Mouse (Mus musculus) CH12.LX (cell line): ENCODE measurements around the gene Dido1. TPM values are rescaled to one million over a fixed set of nuclear protein-coding genes. Genes with fewer than 3 reads are reported as not detected.
A peak's percentile ranks its signal among the peaks of the same experiment; 100 is the strongest.

ENCODE experiments used
- DNase-seq: peaks from one replicate; pipeline ENCODE4 v3.0.0-alpha.2; 2013; ENCODE audit errors: extremely low read depth
- H3K27ac ChIP-seq: 2 replicates; pipeline ENCODE4 v1.5.1; 2012; ENCODE audit warnings: low read depth, mild to moderate bottlenecking, control low read depth, moderate library complexity; ENCODE audit not compliant: insufficient read depth
- H3K27me3 ChIP-seq: replicated peaks from 2 replicates; pipeline ENCODE3; 2012; ENCODE audit warnings: inconsistent platforms
- H3K36me3 ChIP-seq, 2 experiments: replicated peaks in 1 of 2; 2 replicates each; pipeline versions ENCODE3 to v1.6.1; 2012; ENCODE audit warnings: inconsistent platforms in 1 of 2, low read length in 1 of 2, mild to moderate bottlenecking in 1 of 2, mixed read lengths in 1 of 2, moderate library complexity in 1 of 2; ENCODE audit not compliant: control insufficient read depth in 1 of 2, insufficient read depth in 1 of 2
- H3K4me1 ChIP-seq, 2 experiments: 2 replicates each; pipeline ENCODE4 v1.6.1; 2012; ENCODE audit warnings: inconsistent platforms in 1 of 2, moderate library complexity in 1 of 2; ENCODE audit not compliant: insufficient read depth in 2 of 2, control insufficient read depth in 1 of 2
- H3K4me2 ChIP-seq: 2 replicates; pipeline ENCODE4 v1.6.1; 2012; ENCODE audit warnings: low read depth, mild to moderate bottlenecking, control low read depth; ENCODE audit not compliant: poor library complexity, insufficient read depth, severe bottlenecking
- H3K4me3 ChIP-seq, 3 experiments: fragments of 150-350 bp in 1 of 3; sonication (generic) in 1 of 3; replicated peaks in 1 of 3; 2 replicates each; pipeline versions ENCODE3 to v1.5.1; 2011 to 2012; ENCODE audit warnings: low read depth in 2 of 3, low read length in 2 of 3, mild to moderate bottlenecking in 2 of 3, moderate library complexity in 2 of 3, control low read depth in 1 of 3, improper control_type of control experiment in 1 of 3, inconsistent platforms in 1 of 3, mixed read lengths in 1 of 3; ENCODE audit not compliant: poor library complexity in 1 of 3
- H3K79me2 ChIP-seq: replicated peaks from 2 replicates; pipeline ENCODE4 v1.6.1; 2012; ENCODE audit warnings: mild to moderate bottlenecking, moderate library complexity; ENCODE audit not compliant: control insufficient read depth, poor library complexity, insufficient read depth, severe bottlenecking; ENCODE audit errors: extremely low read depth
- H3K9ac ChIP-seq: 2 replicates; pipeline ENCODE4 v1.6.1; 2012; ENCODE audit warnings: low read depth, mild to moderate bottlenecking, control low read depth, moderate library complexity; ENCODE audit not compliant: insufficient read depth
- H3K9me3 ChIP-seq: replicated peaks from 2 replicates; pipeline ENCODE3; 2012; ENCODE audit warnings: low read length, inconsistent platforms, mixed read lengths
- BHLHE40 ChIP-seq: IDR thresholded peaks from 2 replicates; pipeline ENCODE4 v1.6.1; 2011; ENCODE audit warnings: mild to moderate bottlenecking, low read depth, low read length, improper control_type of control experiment
- CTCF ChIP-seq, 2 experiments: IDR thresholded peaks in 1 of 2; conservative IDR thresholded peaks in 1 of 2; 2 replicates each; pipeline ENCODE4 v1.5.1; 2011 to 2012; ENCODE audit warnings: low read depth in 2 of 2, low read length in 2 of 2, improper control_type of control experiment in 1 of 2, inconsistent platforms in 1 of 2, mild to moderate bottlenecking in 1 of 2, moderate library complexity in 1 of 2
- EP300 ChIP-seq: IDR thresholded peaks from 2 replicates; pipeline ENCODE4 v1.6.1; 2011; ENCODE audit warnings: low read length, improper control_type of control experiment
- ETS1 ChIP-seq: conservative IDR thresholded peaks from 2 replicates; pipeline ENCODE4 v1.6.1; 2012; ENCODE audit warnings: low read depth, mild to moderate bottlenecking, inconsistent platforms, low read length, improper control_type of control experiment, moderate library complexity
- JUN ChIP-seq: IDR thresholded peaks from 2 replicates; pipeline ENCODE4 v1.6.1; 2011; ENCODE audit warnings: low read depth, mild to moderate bottlenecking, low read length, improper control_type of control experiment, moderate library complexity; ENCODE audit not compliant: insufficient read depth
- JUND ChIP-seq: conservative IDR thresholded peaks from 2 replicates; pipeline ENCODE4 v1.6.1; 2011; ENCODE audit warnings: low read depth, low read length, improper control_type of control experiment
- MAFK ChIP-seq: IDR thresholded peaks from 2 replicates; pipeline ENCODE4 v1.6.1; 2011; ENCODE audit warnings: low read length, improper control_type of control experiment; ENCODE audit not compliant: insufficient replicate concordance
- MXI1 ChIP-seq: IDR thresholded peaks from 2 replicates; pipeline ENCODE4 v1.6.1; 2011; ENCODE audit warnings: mild to moderate bottlenecking, low read depth, low read length, improper control_type of control experiment
- RAD21 ChIP-seq: IDR thresholded peaks from 2 replicates; pipeline ENCODE4 v1.6.1; 2011; ENCODE audit warnings: low read depth, mild to moderate bottlenecking, low read length, improper control_type of control experiment, moderate library complexity
- RCOR1 ChIP-seq: conservative IDR thresholded peaks from 2 replicates; pipeline ENCODE4 v1.6.1; 2012; ENCODE audit warnings: low read depth, mild to moderate bottlenecking, inconsistent platforms, low read length, improper control_type of control experiment
- SMC3 ChIP-seq: IDR thresholded peaks from 2 replicates; pipeline ENCODE4 v1.6.1; 2011; ENCODE audit warnings: low read depth, low read length, improper control_type of control experiment
- TBP ChIP-seq: conservative IDR thresholded peaks from 2 replicates; pipeline ENCODE4 v1.6.1; 2011; ENCODE audit warnings: low read depth, low read length, improper control_type of control experiment
- UBTF ChIP-seq: IDR thresholded peaks from 2 replicates; pipeline ENCODE4 v1.6.1; 2012; ENCODE audit warnings: low read depth, mild to moderate bottlenecking, inconsistent platforms, low read length, improper control_type of control experiment, moderate library complexity
- USF1 ChIP-seq: IDR thresholded peaks from 2 replicates; pipeline ENCODE4 v1.6.1; 2014; ENCODE audit warnings: low read depth, mild to moderate bottlenecking, inconsistent platforms, low read length, improper control_type of control experiment
- USF2 ChIP-seq: conservative IDR thresholded peaks from 2 replicates; pipeline ENCODE4 v1.6.1; 2011; ENCODE audit warnings: low read depth, low read length, improper control_type of control experiment
- ZC3H11A ChIP-seq: IDR thresholded peaks from 2 replicates; pipeline ENCODE4 v1.6.1; 2012; ENCODE audit warnings: low read depth, mild to moderate bottlenecking, inconsistent platforms, low read length, improper control_type of control experiment
- dilution Hi-C: fragments of 300-500 bp; cut with MboI; formaldehyde crosslinking; loops from 2 replicates; pipeline ENCODE4 v1.14.3; 2020; ENCODE audit warnings: low sequenced_read_pairs; ENCODE audit not compliant: extremely low pct_unique_long_range_greater_than_20kb, extremely low pct_ligation_motif_present
- in situ Hi-C: fragments of 300-500 bp; cut with MboI; formaldehyde crosslinking; loops from 3 replicates; pipeline ENCODE4 v1.14.3; 2019; ENCODE audit warnings: low sequenced_read_pairs, low pct_ligation_motif_present, low pct_unique_long_range_greater_than_20kb, mixed read lengths
- polyA plus RNA-seq: library from polyadenylated mRNA; unstranded; fragments of >175 nt; gene quantifications from 2 replicates; pipeline ENCODE4 v1.2.1, GENCODE M21; 2012; ENCODE audit warnings: low read depth; ENCODE audit not compliant: insufficient read length
- total RNA-seq, 2 experiments: library from RNA; depleted of rRNA; stranded (reverse); fragments of 300-350 nt in 1 of 2; fragments of >200 nt in 1 of 2; gene quantifications; 2 replicates each; pipeline ENCODE4 v1.2.3; 2012 to 2014

Gene Dido1
- total and polyA plus RNA-seq, 3 experiments, result 16.4 to 25.0 (median 24.9) TPM

GRCm38 (mm10) chr2:180709023-180709922 lies 526 bp downstream of the Dido1 start:
- TF ChIP-seq MXI1 (no peak; the same call in 1 of the 2 replicates), UBTF (no peak), USF2 (no peak), BHLHE40 (no peak), CTCF (conservative IDR thresholded peaks at IDR 0.05 in 1 of 2, IDR thresholded peaks at IDR 0.05 in 1 of 2; ENCODE audit: low read depth in 2 of 2, low read length in 2 of 2) (no peak), ZC3H11A (no peak), USF1 (no peak), ETS1 (no peak), JUND (no peak), EP300 (no peak), SMC3 (no peak), JUN (no peak), RAD21 (no peak), TBP (no peak), RCOR1 (no peak)
- TF ChIP-seq, all 38 proteins: peak for 0
- Histone ChIP-seq H3K36me3 (peaks cover 4 to 43% of the 10 kb centered on the region in 2 experiments), H3K4me3 (peak overlapping the region; percentile 74 to 100 (median 100)), H3K9ac (peak overlapping the region; percentile 84), H3K27me3 (no peaks in the 10 kb centered on the region), H3K9me3 (no peaks in the 10 kb centered on the region), H3K79me2 (peaks cover 75% of the 10 kb centered on the region), H3K27ac (peak overlapping the region; percentile 33; the same call in 1 of the 2 replicates), H3K4me1 (peaks cover 12 to 54% of the 10 kb centered on the region in 2 experiments), H3K4me2 (peak overlapping the region; percentile 97)
- in situ Hi-C loops, result loop anchor here (25.0 kb wide), 1 partner anchor 653 kb away; the partner anchor contains the start of genes Arfrp1 and Zgpat
- no peak for DNase-seq
- dilution Hi-C loops, result no loop called here

GRCm38 (mm10) chr2:180705975-180706374 lies 3.8 kb downstream of the Dido1 start:
- Histone ChIP-seq H3K4me2 (no peak overlapping the region), H3K9ac (no peak overlapping the region), H3K36me3 (peaks cover 0 to 22% of the 10 kb centered on the region in 2 experiments)

More at GRCm38 (mm10) chr2:180705975-180706374, 3.8 kb downstream of the Dido1 start:
- in situ Hi-C loops, result loop anchor here (25.0 kb wide), 1 partner anchor 656 kb away; the partner anchor contains the start of genes Arfrp1 and Zgpat
- Histone ChIP-seq H3K9me3 (no peaks in the 10 kb centered on the region), H3K27ac (no peak overlapping the region), H3K4me3 (no peak overlapping the region), H3K27me3 (no peaks in the 10 kb centered on the region), H3K79me2 (peaks cover 86% of the 10 kb centered on the region), H3K4me1 (peaks cover 12 to 58% of the 10 kb centered on the region in 2 experiments)
- TF ChIP-seq CTCF (conservative IDR thresholded peaks at IDR 0.05 in 1 of 2, IDR thresholded peaks at IDR 0.05 in 1 of 2; ENCODE audit: low read depth in 2 of 2, low read length in 2 of 2) (peak in 1 of 2 experiments; percentile 39; a peak in 2 of 4 replicates), MAFK (no peak)
- DNase-seq, result no peak
- dilution Hi-C loops, result no loop called here
